Mouse (Mus musculus): Measurements from ENCODE around the gene Lats2.

- TF ChIP-seq CTCF (IDR thresholded peaks at IDR 0.05; ENCODE audit: extremely low read depth, insufficient read depth, insufficient read length, insufficient replicate concordance): no peak
- TF ChIP-seq POLR2A (IDR thresholded peaks at IDR 0.05; ENCODE audit: low read depth, low read length): no peak
These were observed 27.7 kb downstream of the Lats2 start for GRCm38 (mm10) chr14:57730527-57730926.
